25 mouse cellular contexts compared by ENCODE assay signal in genomic region chr2:90880144-90880785, GRCm38 (mm10). TPM values are rescaled to one million over a fixed set of nuclear protein-coding genes. Genes with fewer than 3 reads are reported as not detected.
DNase-seq lines count a peak whose midpoint lies in the region; ATAC-seq lines count a peak whose summit lies in the region.
"Had no signal": no experiment of that assay in that cellular context is flagged by ENCODE, and none has a peak within 500 bp of the region (broad histone marks: within the 10 kb centered on the region; RNA-seq: fewer than 3 reads in every experiment).

No protein-coding gene starts in this region.

- H3K4me1 ChIP-seq in hindbrain, embryonic 14.5 days (replicated peaks; ENCODE audit: control insufficient read depth, insufficient read depth, low read length) = peaks cover 20% of the 10 kb centered on the region
- H3K4me1 ChIP-seq in hindbrain, embryonic 11.5 days (replicated peaks; ENCODE audit: control insufficient read depth, insufficient read depth, low read length) = no peaks in the 10 kb centered on the region
- peaks cover 31% of the 10 kb centered on the region for H3K4me1 ChIP-seq in neural tube, embryonic 13.5 days (replicated peaks)
- H3K4me1 ChIP-seq in midbrain, embryonic 16.5 days (ENCODE audit: control insufficient read depth, insufficient read depth, low read length) = peaks cover 27% of the 10 kb centered on the region

- no peaks in the 10 kb centered on the region for H3K36me3 ChIP-seq in hindbrain, embryonic 14.5 days (replicated peaks; ENCODE audit: control insufficient read depth, insufficient read depth)
- no peaks in the 10 kb centered on the region for H3K36me3 ChIP-seq in hindbrain, embryonic 11.5 days (ENCODE audit: control insufficient read depth, insufficient read depth, low read length)
- H3K36me3 ChIP-seq in neural tube, embryonic 13.5 days = no peaks in the 10 kb centered on the region
- no peaks in the 10 kb centered on the region; the same call in 1 of the 2 replicates for H3K36me3 ChIP-seq in midbrain, embryonic 16.5 days (ENCODE audit: control insufficient read depth, insufficient read depth, low read length)
- H3K36me3 ChIP-seq: heart, embryonic 12.5 days; liver, embryonic 13.5 days had no signal

- H3K4me3 ChIP-seq in hindbrain, embryonic 14.5 days (replicated peaks; ENCODE audit: low read length) = no peak overlapping the region
- H3K4me3 ChIP-seq in hindbrain, embryonic 11.5 days (ENCODE audit: low read depth, low read length) = no peak overlapping the region
- H3K4me3 ChIP-seq in neural tube, embryonic 13.5 days = no peak overlapping the region
- H3K4me3 ChIP-seq in midbrain, embryonic 16.5 days (ENCODE audit: low read depth, low read length) = no peak overlapping the region
- H3K4me3 ChIP-seq: heart, embryonic 12.5 days; liver, embryonic 13.5 days had no signal

- peak; percentile 38 for DNase-seq in hindbrain, embryonic 14.5 days (ENCODE audit: low spot score)
- DNase-seq in hindbrain, embryonic 11.5 days (ENCODE audit: low spot score) = no peak
- DNase-seq in neural tube, embryonic 10.5 days (ENCODE audit: extremely low spot score, low spot score) = no peak
- no peak for DNase-seq in adipocyte (ENCODE audit: low spot score)
- no peak for DNase-seq in left cerebral cortex, postnatal 14 days (ENCODE audit: low spot score in 2 of 2)
- DNase-seq: adrenal gland, postnatal 14 days; cerebellum, adult 9-10 months; forebrain, postnatal 0 days; gastrocnemius, postnatal 25 days; heart, adult 18-20 months; heart, postnatal 10 days; kidney, postnatal 36 days; layer of hippocampus, adult 9-11 months; liver, embryonic 13.5 days; lung, adult 2 months; lung, postnatal 14 days; right cerebral cortex, postnatal 14 days; thymus, adult 2 months; thymus, postnatal 4 days had no signal

- H3K9ac ChIP-seq in hindbrain, embryonic 14.5 days = no peak overlapping the region
- no peak overlapping the region for H3K9ac ChIP-seq in hindbrain, embryonic 11.5 days (ENCODE audit: low read depth, low read length)
- H3K9ac ChIP-seq in neural tube, embryonic 13.5 days = no peak overlapping the region; the same call in 1 of the 2 replicates
- no peak overlapping the region for H3K9ac ChIP-seq in midbrain, embryonic 16.5 days (ENCODE audit: low read depth, low read length)
- H3K9ac ChIP-seq: forebrain, postnatal 0 days; heart, embryonic 12.5 days; liver, embryonic 13.5 days had no signal

- 23% methylated on average over 6 of the region's 6 CpGs for WGBS in hindbrain, embryonic 14.5 days
- 28% methylated on average over 6 of the region's 6 CpGs for WGBS in hindbrain, embryonic 11.5 days
- 28% methylated on average over 6 of the region's 6 CpGs for WGBS in neural tube, embryonic 13.5 days
- 8% methylated on average over 6 of the region's 6 CpGs for WGBS in midbrain, embryonic 16.5 days

- H3K27me3 ChIP-seq in hindbrain, embryonic 14.5 days (ENCODE audit: control insufficient read depth, insufficient read depth, low read length) = no peaks in the 10 kb centered on the region
- peaks cover 5% of the 10 kb centered on the region for H3K27me3 ChIP-seq in hindbrain, embryonic 11.5 days (ENCODE audit: control insufficient read depth, insufficient read depth, low read length)
- H3K27me3 ChIP-seq in neural tube, embryonic 13.5 days = peaks cover 10% of the 10 kb centered on the region; the same call in 1 of the 2 replicates
- H3K27me3 ChIP-seq in midbrain, embryonic 16.5 days (ENCODE audit: control insufficient read depth, insufficient read depth, low read depth, low read length) = no peaks in the 10 kb centered on the region

- intact Hi-C loops in left cerebral cortex, postnatal 14 days (cut with DNase I) = no loop called here

- no peaks in the 10 kb centered on the region for H3K9me3 ChIP-seq in hindbrain, embryonic 14.5 days (ENCODE audit: control insufficient read depth, low read length)
- H3K9me3 ChIP-seq in hindbrain, embryonic 11.5 days (ENCODE audit: control insufficient read depth, low read length) = no peaks in the 10 kb centered on the region
- no peaks in the 10 kb centered on the region for H3K9me3 ChIP-seq in neural tube, embryonic 13.5 days
- no peaks in the 10 kb centered on the region for H3K9me3 ChIP-seq in midbrain, embryonic 16.5 days (replicated peaks; ENCODE audit: control insufficient read depth, low read length, poor library complexity, severe bottlenecking)

- H3K27ac ChIP-seq in hindbrain, embryonic 14.5 days = 0 out of 2 replicates have a peak overlapping the region, but pooled peaks have one; percentile 23
- H3K27ac ChIP-seq in hindbrain, embryonic 11.5 days (ENCODE audit: low read depth, low read length) = no peak overlapping the region
- peak overlapping the region; percentile 64 for H3K27ac ChIP-seq in neural tube, embryonic 13.5 days (replicated peaks)
- peak overlapping the region; percentile 36; the same call in 1 of the 2 replicates for H3K27ac ChIP-seq in midbrain, embryonic 16.5 days (ENCODE audit: low read length)
- H3K27ac ChIP-seq: liver, embryonic 13.5 days; stomach, postnatal 0 days had no signal

- H3K4me2 ChIP-seq in hindbrain, embryonic 14.5 days (replicated peaks) = no peak overlapping the region
- H3K4me2 ChIP-seq in hindbrain, embryonic 11.5 days (replicated peaks; ENCODE audit: low read depth, low read length) = no peak overlapping the region
- H3K4me2 ChIP-seq in neural tube, embryonic 13.5 days = no peak overlapping the region
- no peak overlapping the region for H3K4me2 ChIP-seq in midbrain, embryonic 16.5 days (ENCODE audit: low read length)
- H3K4me2 ChIP-seq: liver, embryonic 13.5 days had no signal

- peak; percentile 38 for ATAC-seq in hindbrain, embryonic 14.5 days (ENCODE audit: low FRiP score)
- no peak for ATAC-seq in hindbrain, embryonic 11.5 days (ENCODE audit: low FRiP score)
- 0 out of 2 replicates have a peak, but pooled peaks have one; percentile 10 for ATAC-seq in neural tube, embryonic 13.5 days (ENCODE audit: low read depth)
- ATAC-seq in midbrain, embryonic 16.5 days = no peak
- ATAC-seq: forebrain, postnatal 0 days; intestine, postnatal 0 days had no signal

RNA-seq across cellular contexts. Expression of gene C1qtnf4, which starts 5.4 kb away (rescaled TPM):
- 182 and 189 TPM in 2 replicates for polyA plus RNA-seq in hindbrain, embryonic 14.5 days (2014; fragmentation: Nextera tagmentation; extraction: Ambion mirVana)
- 15.1 and 21.2 TPM in 2 replicates for polyA plus RNA-seq in hindbrain, embryonic 11.5 days (2014; fragmentation: Nextera tagmentation; extraction: Ambion mirVana)
- 94.0 and 113 TPM in 2 replicates for polyA plus RNA-seq in neural tube, embryonic 13.5 days (2015; fragmentation: Nextera tagmentation; extraction: Ambion mirVana)
- 42.6 and 55.6 TPM in 2 replicates for polyA plus RNA-seq in midbrain, embryonic 16.5 days (2015; fragmentation: Nextera tagmentation; extraction: Ambion mirVana)
- 100 to 1,000 TPM; 261 to 310 TPM for total RNA-seq in left cerebral cortex, postnatal 14 days (2021)
- total RNA-seq: megakaryocyte progenitor cell, adult 5-6 weeks had no signal

RNA-seq across cellular contexts. Expression of gene Kbtbd4, which starts 24.3 kb away (rescaled TPM):
- 44.2 and 45.5 TPM in 2 replicates for polyA plus RNA-seq in hindbrain, embryonic 14.5 days (2014; fragmentation: Nextera tagmentation; extraction: Ambion mirVana)
- 46.0 and 49.3 TPM in 2 replicates for polyA plus RNA-seq in hindbrain, embryonic 11.5 days (2014; fragmentation: Nextera tagmentation; extraction: Ambion mirVana)
- polyA plus RNA-seq in neural tube, embryonic 13.5 days (2015; fragmentation: Nextera tagmentation; extraction: Ambion mirVana) = 51.2 and 51.6 TPM in 2 replicates
- polyA plus RNA-seq in midbrain, embryonic 16.5 days (2015; fragmentation: Nextera tagmentation; extraction: Ambion mirVana) = 61.6 and 62.6 TPM in 2 replicates
- total RNA-seq in left cerebral cortex, postnatal 14 days (2021) = 10 to 100 TPM; 33.1 to 35.0 TPM

RNA-seq across cellular contexts. Expression of gene Ndufs3, which starts 24.4 kb away (rescaled TPM):
- polyA plus RNA-seq in hindbrain, embryonic 14.5 days (2014; fragmentation: Nextera tagmentation; extraction: Ambion mirVana) = 216 and 227 TPM in 2 replicates
- polyA plus RNA-seq in hindbrain, embryonic 11.5 days (2014; fragmentation: Nextera tagmentation; extraction: Ambion mirVana) = 215 and 217 TPM in 2 replicates
- 211 and 216 TPM in 2 replicates for polyA plus RNA-seq in neural tube, embryonic 13.5 days (2015; fragmentation: Nextera tagmentation; extraction: Ambion mirVana)
- polyA plus RNA-seq in midbrain, embryonic 16.5 days (2015; fragmentation: Nextera tagmentation; extraction: Ambion mirVana) = 206 and 208 TPM in 2 replicates
- 100 to 1,000 TPM; 224 to 244 TPM for total RNA-seq in left cerebral cortex, postnatal 14 days (2021)

RNA-seq across cellular contexts. Expression of gene Mtch2, which starts 33.3 kb away (rescaled TPM):
- polyA plus RNA-seq in hindbrain, embryonic 14.5 days (2014; fragmentation: Nextera tagmentation; extraction: Ambion mirVana) = 270 and 276 TPM in 2 replicates
- polyA plus RNA-seq in hindbrain, embryonic 11.5 days (2014; fragmentation: Nextera tagmentation; extraction: Ambion mirVana) = 284 TPM in 2 replicates
- polyA plus RNA-seq in neural tube, embryonic 13.5 days (2015; fragmentation: Nextera tagmentation; extraction: Ambion mirVana) = 257 and 263 TPM in 2 replicates
- polyA plus RNA-seq in midbrain, embryonic 16.5 days (2015; fragmentation: Nextera tagmentation; extraction: Ambion mirVana) = 248 and 250 TPM in 2 replicates
- 100 to 1,000 TPM; 129 to 134 TPM for total RNA-seq in left cerebral cortex, postnatal 14 days (2021)

RNA-seq across cellular contexts. Expression of gene Celf1, which starts 59.9 kb away (rescaled TPM):
- 75.2 and 78.5 TPM in 2 replicates for polyA plus RNA-seq in hindbrain, embryonic 14.5 days (2014; fragmentation: Nextera tagmentation; extraction: Ambion mirVana)
- 78.8 and 90.2 TPM in 2 replicates for polyA plus RNA-seq in hindbrain, embryonic 11.5 days (2014; fragmentation: Nextera tagmentation; extraction: Ambion mirVana)
- polyA plus RNA-seq in neural tube, embryonic 13.5 days (2015; fragmentation: Nextera tagmentation; extraction: Ambion mirVana) = 104 and 112 TPM in 2 replicates
- polyA plus RNA-seq in midbrain, embryonic 16.5 days (2015; fragmentation: Nextera tagmentation; extraction: Ambion mirVana) = 115 and 121 TPM in 2 replicates
- 100 to 1,000 TPM; 134 to 147 TPM for total RNA-seq in left cerebral cortex, postnatal 14 days (2021)

Comparison
In these comparisons a context has a peak if more than half of its experiments do, and no peak if none do; other contexts are left out.
1. ATAC-seq: peak in hindbrain, embryonic 14.5 days (single experiment) and neural tube, embryonic 13.5 days (single experiment); none in hindbrain, embryonic 11.5 days (single experiment) and midbrain, embryonic 16.5 days (single experiment).